Mouse (Mus musculus): ENCODE results near the gene Kcna2.

Gene Kcna2

DNA sequence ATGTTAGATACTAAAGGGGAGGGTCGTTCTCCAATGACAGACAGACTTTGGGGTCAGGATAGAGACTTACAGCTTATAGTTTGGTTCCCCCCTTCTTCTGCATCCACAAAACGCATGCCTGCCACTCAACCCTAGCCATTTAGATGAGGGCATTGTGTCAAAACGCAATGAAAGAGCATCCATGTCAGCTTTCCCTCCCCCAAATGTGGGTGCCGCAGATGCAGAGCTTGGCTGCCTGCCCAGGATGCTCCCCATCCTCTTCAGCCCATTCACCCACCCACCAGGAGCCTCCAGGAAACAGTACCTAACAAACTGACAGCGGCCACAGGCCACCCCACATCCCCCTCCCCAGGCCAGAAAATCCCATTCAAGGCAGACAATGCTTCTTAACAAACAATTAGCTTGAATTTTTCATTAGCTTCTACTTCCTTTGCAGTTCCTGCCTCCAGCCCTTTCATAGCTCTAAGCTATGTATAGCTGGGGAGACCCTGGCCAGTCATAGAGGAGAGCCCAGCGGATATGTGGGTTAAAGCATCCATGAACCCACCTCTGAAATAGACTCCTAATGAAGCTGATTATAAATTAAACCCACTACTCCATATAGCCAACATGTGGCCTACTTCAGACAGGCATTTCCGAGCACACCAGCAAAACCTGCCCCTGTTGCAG is 50.1 kb downstream of the Kcna2 start:
- no peak for DNase-seq (ENCODE audit: low read depth, low spot score)

DNA sequence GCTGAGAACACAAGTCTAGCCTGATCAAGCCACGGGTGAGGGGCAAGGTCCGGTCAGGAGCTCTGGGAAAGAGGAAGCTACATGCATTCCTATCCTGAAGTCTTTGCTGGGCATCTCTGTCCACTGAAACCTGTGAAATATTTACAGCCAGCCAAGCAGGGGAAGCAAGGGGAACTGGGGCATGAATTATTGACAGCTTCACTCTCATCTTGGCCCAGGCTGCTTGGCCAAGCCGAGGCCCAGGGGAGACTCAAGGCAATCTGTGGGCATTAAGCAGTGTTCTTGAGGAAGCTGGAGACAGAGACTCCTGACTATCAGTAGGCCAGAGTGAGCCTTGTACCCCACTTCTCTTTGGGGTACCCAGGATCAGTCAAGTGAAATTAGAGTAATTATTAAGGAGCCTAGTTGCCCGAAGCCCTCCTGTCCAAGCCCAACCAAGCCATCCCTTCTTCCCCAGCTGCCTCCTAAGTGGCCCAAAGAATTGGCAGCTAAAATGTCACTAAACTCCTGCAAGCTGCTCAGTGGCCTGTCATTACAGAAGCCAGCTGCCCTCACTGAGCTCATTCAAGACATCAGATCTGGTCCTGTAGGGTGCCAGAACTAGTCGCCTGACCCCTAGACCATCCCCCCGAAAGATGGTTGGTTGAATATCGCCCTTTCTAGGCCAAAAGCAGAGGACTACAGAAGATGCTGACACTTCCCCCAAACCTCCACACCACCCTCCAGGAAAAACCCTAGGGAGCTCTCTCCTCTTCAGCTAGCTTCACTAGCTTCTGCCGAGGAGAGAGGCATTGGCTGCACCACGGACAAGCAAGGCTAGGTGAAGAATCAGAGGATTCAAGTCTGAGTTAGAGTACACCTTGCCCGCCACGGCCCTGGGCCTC is 53.1 kb downstream of the Kcna2 start:
- no peak for DNase-seq (ENCODE audit: low read depth, low spot score)

DNA sequence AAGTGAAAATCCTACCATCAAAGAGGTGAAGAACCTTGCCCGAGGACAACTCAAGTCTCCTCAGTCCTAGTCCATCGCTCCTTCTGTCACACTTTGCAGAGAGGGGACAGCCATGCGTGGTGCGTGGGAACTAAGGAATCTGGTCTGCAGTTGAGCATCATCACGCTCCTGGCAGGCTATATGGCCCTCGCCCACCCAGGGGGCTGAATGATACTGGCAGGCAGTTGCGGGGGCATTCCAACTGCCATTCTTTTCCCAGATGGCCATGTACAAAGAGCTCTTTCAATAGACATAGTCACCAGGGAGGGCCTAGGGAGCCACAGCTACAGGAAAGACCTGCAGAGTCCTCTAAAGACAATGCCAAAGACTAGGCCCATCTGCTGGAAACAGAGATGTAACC is 57.9 kb downstream of the Kcna2 start:
- DNase-seq (ENCODE audit: low read depth, low spot score) = no peak

DNA sequence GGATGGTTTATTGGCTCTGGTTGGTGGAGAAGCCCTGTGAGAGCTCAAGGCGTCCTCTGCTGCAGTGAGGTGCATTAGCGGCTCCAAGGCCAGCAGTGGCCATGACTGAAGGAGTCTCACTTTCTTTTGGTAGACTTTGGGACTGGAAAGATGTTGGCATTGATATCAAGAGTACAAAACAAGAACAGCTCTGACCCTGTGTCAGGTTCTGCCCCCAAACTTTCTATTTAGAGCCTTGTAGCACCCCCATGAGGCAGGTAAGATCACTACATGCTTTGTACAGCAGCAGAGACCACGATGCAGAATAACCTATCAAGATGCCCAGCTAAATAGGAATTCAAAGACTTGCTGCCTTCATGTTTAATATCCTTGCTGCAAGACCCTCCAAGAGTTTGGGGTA is 58.5 kb downstream of the Kcna2 start:
- DNase-seq (ENCODE audit: low read depth, low spot score) = no peak

- peak; percentile 24 for DNase-seq (ENCODE audit: low read depth, low spot score)
Measured at GRCm38 (mm10) chr3:107159859-107160324, 58.9 kb downstream of the Kcna2 start.

GRCm38 (mm10) chr3:107162741-107163140 is 61.8 kb downstream of the Kcna2 start:
- no peak for DNase-seq (ENCODE audit: low read depth, low spot score)

Data from forelimb bud, embryonic 11.5 days (tissue).